Mouse (Mus musculus): ENCODE measurements around the gene Anln. TPM values are rescaled to one million over a fixed set of nuclear protein-coding genes. Genes with fewer than 3 reads are reported as not detected.

Anln gene
- polyA plus RNA-seq, 1 experiment from 2014 or later: 46.6 TPM

GRCm38 (mm10) chr9:22399021-22399420 lies 10.0 kb upstream of the Anln start:
- Histone ChIP-seq H3K4me1 (replicated peaks) (no peaks in the 10 kb centered on the region), H3K4me3 (no peak overlapping the region), H3K9me3 (replicated peaks) (no peaks in the 10 kb centered on the region), H3K27me3 (no peaks in the 10 kb centered on the region), H3K36me3 (no peaks in the 10 kb centered on the region), H3K9ac (no peak overlapping the region), H3K27ac (no peak overlapping the region), H3K4me2 (no peak overlapping the region)
- no peak for ATAC-seq (replicated peaks; ENCODE audit: insufficient number of reproducible peaks, insufficient read depth, low FRiP score, low read depth)
- 68% methylated on average over 4 of the region's 4 CpGs for whole genome bisulfite sequencing

- H3K4me3 ChIP-seq: no peak overlapping the region
- WGBS: 77% methylated on average over 2 of the region's 2 CpGs
- ATAC-seq (replicated peaks; ENCODE audit: insufficient number of reproducible peaks, insufficient read depth, low FRiP score, low read depth): no peak
- no peak overlapping the region for H3K9ac ChIP-seq
- H3K4me2 ChIP-seq: no peak overlapping the region
- H3K9me3 ChIP-seq (replicated peaks): no peaks in the 10 kb centered on the region
- no peak overlapping the region for H3K27ac ChIP-seq
- H3K27me3 ChIP-seq: no peaks in the 10 kb centered on the region
- H3K4me1 ChIP-seq (replicated peaks): 0 out of 2 replicates have a peak, but pooled peaks cover 1% of the 10 kb centered on the region
- H3K36me3 ChIP-seq: no peaks in the 10 kb centered on the region
These were observed 5.7 kb upstream of the Anln start for GRCm38 (mm10) chr9:22394725-22395124.

- Histone ChIP-seq H3K36me3 (no peaks in the 10 kb centered on the region), H3K9me3 (replicated peaks) (no peaks in the 10 kb centered on the region), H3K4me1 (replicated peaks) (peaks cover 15% of the 10 kb centered on the region), H3K27me3 (no peaks in the 10 kb centered on the region), H3K9ac (no peak overlapping the region), H3K4me3 (no peak overlapping the region), H3K27ac (no peak overlapping the region), H3K4me2 (no peak overlapping the region)
- no peak for ATAC-seq (replicated peaks; ENCODE audit: insufficient number of reproducible peaks, insufficient read depth, low FRiP score, low read depth)
- WGBS: 81% methylated on average over 5 of the region's 5 CpGs
These were observed 1.4 kb upstream of the Anln start for GRCm38 (mm10) chr9:22390390-22390789.

DNA sequence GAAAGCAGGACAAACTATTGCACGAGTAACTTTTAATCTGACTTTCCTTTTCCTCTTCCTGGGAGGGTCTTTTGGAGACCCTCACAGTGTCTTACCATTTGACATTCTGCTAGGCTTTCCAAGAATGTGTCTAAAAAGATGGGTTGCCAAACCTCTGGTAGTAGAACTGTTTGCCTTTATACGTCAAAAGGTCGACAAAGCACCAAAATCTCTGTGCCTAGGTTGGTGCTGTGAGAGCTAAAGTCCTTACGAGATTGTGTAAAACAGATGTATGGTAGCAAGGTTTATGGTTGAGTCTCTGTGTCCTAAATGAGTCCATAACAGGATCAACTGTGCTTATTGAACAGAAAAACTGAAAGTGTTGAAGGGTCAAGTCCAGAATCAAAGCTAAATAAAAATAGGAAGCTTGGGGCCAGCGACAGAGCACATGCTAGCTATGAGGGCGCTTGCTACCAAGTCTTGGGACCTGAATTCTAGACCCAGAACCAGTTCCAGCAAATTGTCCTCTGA lies 803 bp upstream of the Anln start:
- H3K4me1 ChIP-seq (replicated peaks): peaks cover 15% of the 10 kb centered on the region
- peak overlapping the region; percentile 91 for H3K27ac ChIP-seq
- ATAC-seq (replicated peaks; ENCODE audit: insufficient number of reproducible peaks, insufficient read depth, low FRiP score, low read depth): no peak
- H3K4me2 ChIP-seq: peak overlapping the region; percentile 82
- peak overlapping the region; percentile 92 for H3K4me3 ChIP-seq
- peak overlapping the region; percentile 81 for H3K9ac ChIP-seq
- no peaks in the 10 kb centered on the region for H3K36me3 ChIP-seq
- WGBS: 63% methylated on average over 6 of the region's 6 CpGs
- no peaks in the 10 kb centered on the region for H3K9me3 ChIP-seq (replicated peaks)
- no peaks in the 10 kb centered on the region for H3K27me3 ChIP-seq

DNA sequence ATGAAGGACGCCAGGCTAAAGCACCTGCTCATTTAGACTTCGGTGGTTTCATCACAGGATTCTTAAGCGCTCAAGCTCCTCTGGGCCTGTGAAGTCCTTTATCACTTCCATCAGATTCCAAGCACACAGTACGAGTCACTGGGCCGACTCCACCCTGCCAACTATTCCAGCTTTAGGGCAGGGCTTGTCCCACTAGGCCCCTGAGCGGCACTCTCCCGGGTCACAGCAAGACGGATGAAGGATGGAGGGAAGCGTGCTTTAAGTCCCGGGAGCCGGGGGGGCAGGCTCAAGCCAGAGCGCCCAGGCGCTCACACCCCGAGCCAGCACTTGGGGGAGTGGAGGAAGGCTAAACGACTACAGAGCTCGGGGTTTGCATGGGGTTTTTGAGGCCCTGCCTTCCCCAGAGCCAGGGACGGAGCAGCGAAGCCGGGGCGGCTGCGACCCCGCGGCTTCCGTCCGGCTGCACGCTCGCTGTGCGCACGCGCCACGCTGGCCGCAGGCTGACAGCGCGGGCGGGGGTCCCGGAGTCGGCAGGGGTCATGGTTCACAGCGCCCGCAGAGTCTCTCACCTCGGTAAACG lies 497 bp downstream of the Anln start:
- Histone ChIP-seq H3K4me2 (peak overlapping the region; percentile 82), H3K4me1 (replicated peaks) (peaks cover 15% of the 10 kb centered on the region), H3K9me3 (replicated peaks) (no peaks in the 10 kb centered on the region), H3K27ac (peak overlapping the region; percentile 91), H3K4me3 (peak overlapping the region; percentile 92), H3K9ac (peak overlapping the region; percentile 81), H3K27me3 (no peaks in the 10 kb centered on the region), H3K36me3 (no peaks in the 10 kb centered on the region)
- WGBS: under 1% methylated on average over 41 of the region's 41 CpGs
- ATAC-seq (replicated peaks; ENCODE audit: insufficient number of reproducible peaks, insufficient read depth, low FRiP score, low read depth): peak; percentile 66

DNA sequence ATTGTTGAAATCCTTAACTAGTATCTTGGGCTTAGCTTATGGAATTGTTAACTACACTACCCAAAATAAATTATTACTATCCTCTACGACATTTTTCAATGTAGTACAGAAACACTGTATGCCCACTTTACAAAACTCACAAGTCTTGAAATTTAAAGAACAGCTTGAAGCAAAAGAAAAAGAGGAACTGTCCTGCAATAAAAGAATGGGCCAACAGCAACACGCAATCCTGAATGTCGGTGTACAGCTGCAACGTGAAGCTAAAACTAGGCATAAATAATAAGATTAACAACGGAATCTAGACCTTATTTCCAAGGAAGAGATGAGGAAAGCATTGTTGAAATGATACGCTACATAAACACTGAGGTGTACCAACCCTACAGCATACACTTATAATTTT lies 1.1 kb downstream of the Anln start:
- Histone ChIP-seq H3K4me3 (peak overlapping the region; percentile 92), H3K27me3 (no peaks in the 10 kb centered on the region), H3K36me3 (no peaks in the 10 kb centered on the region), H3K4me2 (peak overlapping the region; percentile 82), H3K9me3 (replicated peaks) (no peaks in the 10 kb centered on the region), H3K27ac (peak overlapping the region; percentile 91), H3K4me1 (replicated peaks) (peaks cover 15% of the 10 kb centered on the region), H3K9ac (peak overlapping the region; percentile 81)
- 11% methylated on average over 6 of the region's 6 CpGs for WGBS
- no peak for ATAC-seq (replicated peaks; ENCODE audit: insufficient number of reproducible peaks, insufficient read depth, low FRiP score, low read depth)

GRCm38 (mm10) chr9:22385890-22386289 lies 3.1 kb downstream of the Anln start:
- no peaks in the 10 kb centered on the region for H3K27me3 ChIP-seq
- H3K4me1 ChIP-seq (replicated peaks): peaks cover 15% of the 10 kb centered on the region
- H3K27ac ChIP-seq: no peak overlapping the region
- H3K4me2 ChIP-seq: peak overlapping the region; percentile 55; the same call in 1 of the 2 replicates
- no peak overlapping the region for H3K9ac ChIP-seq
- ATAC-seq (replicated peaks; ENCODE audit: insufficient number of reproducible peaks, insufficient read depth, low FRiP score, low read depth): no peak
- H3K9me3 ChIP-seq (replicated peaks): no peaks in the 10 kb centered on the region
- no peak overlapping the region for H3K4me3 ChIP-seq
- WGBS: 60% methylated on average over 2 of the region's 2 CpGs
- H3K36me3 ChIP-seq: peaks cover 12% of the 10 kb centered on the region

GRCm38 (mm10) chr9:22376086-22376485 lies 12.9 kb downstream of the Anln start:
- no peak overlapping the region for H3K27ac ChIP-seq
- no peaks in the 10 kb centered on the region for H3K4me1 ChIP-seq (replicated peaks)
- H3K4me3 ChIP-seq: no peak overlapping the region
- ATAC-seq (replicated peaks; ENCODE audit: insufficient number of reproducible peaks, insufficient read depth, low FRiP score, low read depth): no peak
- no peaks in the 10 kb centered on the region for H3K9me3 ChIP-seq (replicated peaks)
- H3K27me3 ChIP-seq: no peaks in the 10 kb centered on the region
- peaks cover 80% of the 10 kb centered on the region for H3K36me3 ChIP-seq
- H3K9ac ChIP-seq: no peak overlapping the region
- WGBS: 86% methylated on average over 5 of the region's 5 CpGs
- no peak overlapping the region for H3K4me2 ChIP-seq

- no peak for ATAC-seq (replicated peaks; ENCODE audit: insufficient number of reproducible peaks, insufficient read depth, low FRiP score, low read depth)
- WGBS: 97% methylated on average over 4 of the region's 4 CpGs
- Histone ChIP-seq H3K4me1 (replicated peaks) (no peaks in the 10 kb centered on the region), H3K4me3 (no peak overlapping the region), H3K4me2 (no peak overlapping the region), H3K9me3 (replicated peaks) (no peaks in the 10 kb centered on the region), H3K27ac (no peak overlapping the region), H3K9ac (no peak overlapping the region), H3K27me3 (no peaks in the 10 kb centered on the region), H3K36me3 (peaks cover 78% of the 10 kb centered on the region)
These were observed 16.2 kb downstream of the Anln start for GRCm38 (mm10) chr9:22372760-22373159.

DNA sequence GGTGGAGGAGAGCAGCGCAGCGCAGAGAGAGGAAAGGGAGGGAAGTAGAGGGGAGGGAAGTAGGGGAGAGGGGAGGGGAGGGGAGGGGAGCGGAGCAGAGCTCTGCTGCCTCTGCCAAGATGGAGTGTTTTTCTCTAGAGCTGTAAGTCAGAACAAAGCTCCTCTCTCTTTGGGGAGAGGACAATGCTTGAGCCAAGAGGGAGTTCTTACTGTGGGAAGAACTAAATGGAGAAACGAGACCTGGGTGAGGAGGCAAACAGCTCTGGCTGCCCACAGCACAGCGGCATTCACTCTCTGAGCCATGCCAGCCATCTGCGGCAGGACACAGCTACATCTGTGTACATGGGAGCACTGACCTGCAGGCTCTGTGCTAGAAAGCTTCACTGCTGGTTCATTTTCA lies 21.0 kb downstream of the Anln start:
- WGBS: 73% methylated on average over 6 of the region's 6 CpGs

GRCm38 (mm10) chr9:22366621-22367020 lies 22.4 kb downstream of the Anln start:
- Histone ChIP-seq H3K9me3 (replicated peaks) (no peaks in the 10 kb centered on the region), H3K9ac (no peak overlapping the region), H3K36me3 (peaks cover 77% of the 10 kb centered on the region), H3K4me1 (replicated peaks) (no peaks in the 10 kb centered on the region), H3K4me2 (no peak overlapping the region), H3K27me3 (no peaks in the 10 kb centered on the region), H3K4me3 (no peak overlapping the region), H3K27ac (no peak overlapping the region)
- no peak for ATAC-seq (replicated peaks; ENCODE audit: insufficient number of reproducible peaks, insufficient read depth, low FRiP score, low read depth)
- 92% methylated on average over 10 of the region's 10 CpGs for WGBS

More for the DNA sequence above, 21.0 kb downstream of the Anln start:
- ATAC-seq (replicated peaks; ENCODE audit: insufficient number of reproducible peaks, insufficient read depth, low FRiP score, low read depth): no peak
- no peak overlapping the region for H3K4me3 ChIP-seq
- peaks cover 79% of the 10 kb centered on the region for H3K36me3 ChIP-seq
- no peaks in the 10 kb centered on the region for H3K9me3 ChIP-seq (replicated peaks)
- H3K27ac ChIP-seq: no peak overlapping the region
- no peak overlapping the region for H3K4me2 ChIP-seq
- no peaks in the 10 kb centered on the region for H3K4me1 ChIP-seq (replicated peaks)
- H3K27me3 ChIP-seq: no peaks in the 10 kb centered on the region
- H3K9ac ChIP-seq: no peak overlapping the region

DNA sequence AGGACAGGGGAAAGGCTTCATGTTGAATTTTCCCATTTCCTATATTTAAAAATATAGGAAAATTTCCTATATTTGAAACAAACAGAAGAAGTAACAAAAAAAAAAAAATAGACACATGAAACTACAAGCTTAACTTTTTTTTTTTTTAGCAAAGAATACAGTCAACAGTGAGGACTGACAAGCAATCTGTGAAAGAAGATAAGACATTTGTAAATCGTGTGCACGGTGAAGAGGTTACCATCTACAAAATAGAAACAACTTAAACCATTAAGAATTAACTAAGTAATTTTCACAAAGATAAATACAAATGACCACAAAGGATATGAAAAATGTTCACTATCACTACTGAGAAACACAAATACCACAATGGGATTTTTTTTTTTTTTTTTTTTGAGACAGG lies 22.8 kb downstream of the Anln start:
- Histone ChIP-seq H3K9ac (no peak overlapping the region), H3K4me3 (no peak overlapping the region), H3K36me3 (peaks cover 77% of the 10 kb centered on the region), H3K4me2 (no peak overlapping the region), H3K9me3 (replicated peaks) (no peaks in the 10 kb centered on the region), H3K27me3 (no peaks in the 10 kb centered on the region), H3K4me1 (replicated peaks) (no peaks in the 10 kb centered on the region), H3K27ac (no peak overlapping the region)
- ATAC-seq (replicated peaks; ENCODE audit: insufficient number of reproducible peaks, insufficient read depth, low FRiP score, low read depth): no peak
- 81% methylated on average over 2 of the region's 2 CpGs for WGBS
